Mouse (Mus musculus) c-Kit-positive CD71-negative TER-119-negative erythroid progenitor cells, embryonic 14.5 days (primary cell): ENCODE data around the gene Slc44a5.
"Not testable (repeated sequence)": the region's sequence is repeated elsewhere in the genome, so short reads cannot be mapped to it uniquely, and the experiment has no call there.

Experiments
- DNase-seq: peaks from one replicate; pipeline ENCODE4 v3.0.0-alpha.2; 2013; ENCODE audit warnings: low read depth

Slc44a5 gene

GRCm38 (mm10) chr3:154101671-154102070 is 128.4 kb downstream of the Slc44a5 start:
- DNase-seq, result no peak

- no peak for DNase-seq
Measured at GRCm38 (mm10) chr3:154110528-154110927, 137.3 kb downstream of the Slc44a5 start.

- DNase-seq, result no peak
Measured at GRCm38 (mm10) chr3:154111221-154111620, 138.0 kb downstream of the Slc44a5 start.

- no peak for DNase-seq
Measured at GRCm38 (mm10) chr3:154114991-154115390, 141.8 kb downstream of the Slc44a5 start.

- DNase-seq, result no peak
Measured at GRCm38 (mm10) chr3:154115478-154115877, 142.2 kb downstream of the Slc44a5 start.

- no peak for DNase-seq
Measured at GRCm38 (mm10) chr3:154116000-154116399, 142.8 kb downstream of the Slc44a5 start.

GRCm38 (mm10) chr3:154118992-154119603 is 145.9 kb downstream of the Slc44a5 start:
- DNase-seq, result no peak

- DNase-seq, result no peak
Measured at GRCm38 (mm10) chr3:154122531-154122930, 149.3 kb downstream of the Slc44a5 start.

GRCm38 (mm10) chr3:154124890-154125575 is 151.8 kb downstream of the Slc44a5 start:
- DNase-seq, result no peak

GRCm38 (mm10) chr3:154125768-154126376 is 152.6 kb downstream of the Slc44a5 start:
- no peak for DNase-seq

- no peak for DNase-seq
Measured at GRCm38 (mm10) chr3:154127246-154127645, 154.0 kb downstream of the Slc44a5 start.

GRCm38 (mm10) chr3:154129036-154129435 is 155.8 kb downstream of the Slc44a5 start:
- DNase-seq, result no peak

- no peak for DNase-seq
Measured at GRCm38 (mm10) chr3:154130431-154131114, 157.3 kb downstream of the Slc44a5 start.

- no peak for DNase-seq
Measured at GRCm38 (mm10) chr3:154133986-154134385, 160.8 kb downstream of the Slc44a5 start.

- no peak for DNase-seq
Measured at GRCm38 (mm10) chr3:154134701-154135100, 161.5 kb downstream of the Slc44a5 start.

- no peak for DNase-seq
Measured at GRCm38 (mm10) chr3:154136501-154136900, 163.3 kb downstream of the Slc44a5 start.

GRCm38 (mm10) chr3:154141346-154141745 is 168.1 kb downstream of the Slc44a5 start:
- DNase-seq, result no peak

GRCm38 (mm10) chr3:154142618-154143017 is 169.4 kb downstream of the Slc44a5 start:
- no peak for DNase-seq

GRCm38 (mm10) chr3:154145750-154146149 is 172.5 kb downstream of the Slc44a5 start:
- DNase-seq, result no peak

GRCm38 (mm10) chr3:154149778-154150177 is 176.5 kb downstream of the Slc44a5 start:
- no peak for DNase-seq

- DNase-seq, result not testable (repeated sequence)
Measured at GRCm38 (mm10) chr3:154153541-154153940, 180.3 kb downstream of the Slc44a5 start.

- no peak for DNase-seq
Measured at GRCm38 (mm10) chr3:154165882-154166281, 192.6 kb downstream of the Slc44a5 start.
